Comparison of ENCODE assay signal across 8 mouse cellular contexts in the genomic region with DNA sequence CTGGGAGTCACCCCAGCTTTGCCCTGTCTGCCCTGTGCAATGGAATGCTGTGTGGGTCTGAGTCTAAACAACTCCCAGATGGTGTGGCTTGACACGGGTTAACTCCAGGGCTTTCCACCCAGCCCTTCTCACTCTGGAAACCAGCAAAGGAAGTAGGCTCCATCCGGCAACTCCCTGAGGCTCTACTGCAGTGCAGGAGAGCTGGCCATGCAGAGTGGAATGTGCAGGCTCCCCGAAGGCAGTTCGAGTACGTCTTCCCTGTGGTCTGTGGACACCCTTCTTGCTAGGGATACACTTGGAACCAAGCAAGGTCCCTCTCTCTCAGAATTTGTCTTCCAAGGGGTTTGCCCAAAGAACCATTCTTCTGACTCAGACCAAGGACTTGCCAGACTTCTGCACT.
DNase-seq lines count a peak whose midpoint lies in the region; ATAC-seq lines count a peak whose summit lies in the region.

No protein-coding gene starts in this region.

- peak; percentile 25 for ATAC-seq in kidney, embryonic 14.5 days (ENCODE audit: low FRiP score, low TSS enrichment)

- peaks cover 45% of the 10 kb centered on the region; the same call in 1 of the 2 replicates for H3K36me3 ChIP-seq in kidney, embryonic 14.5 days (ENCODE audit: control insufficient read depth, insufficient read depth, low read length)

- peak overlapping the region; percentile 25; the same call in 1 of the 2 replicates for H3K4me2 ChIP-seq in kidney, embryonic 14.5 days (replicated peaks; ENCODE audit: low read depth, low read length)

- 18% methylated on average over 5 of the region's 5 CpGs for WGBS in kidney, embryonic 14.5 days

- DNase-seq in adrenal gland, postnatal 14 days = peak; percentile 60
- DNase-seq in adrenal gland, adult (ENCODE audit: inconsistent age in 2 of 2, low spot score in 1 of 2) = no peak
- peak; percentile 55 to 68 for DNase-seq in heart, adult 18-20 months
- peak; percentile 32 for DNase-seq in lung, postnatal 25 days (ENCODE audit: low spot score)
- no peak for DNase-seq in thymus, postnatal 0 days (ENCODE audit: low spot score)
- no peak for DNase-seq in cerebellum, adult 11 months
- no peak for DNase-seq in spleen, postnatal 4 days (ENCODE audit: low spot score in 2 of 2)

- H3K27ac ChIP-seq in kidney, embryonic 14.5 days (ENCODE audit: low read depth, low read length) = peak overlapping the region; percentile 85

- no peaks in the 10 kb centered on the region for H3K9me3 ChIP-seq in kidney, embryonic 14.5 days (ENCODE audit: control insufficient read depth, low read length)

- H3K4me1 ChIP-seq in kidney, embryonic 14.5 days (ENCODE audit: control insufficient read depth, insufficient read depth, low read length) = peaks cover 50% of the 10 kb centered on the region

- H3K4me3 ChIP-seq in kidney, embryonic 14.5 days (ENCODE audit: low read length) = no peak overlapping the region

- peak overlapping the region; percentile 23; the same call in 1 of the 2 replicates for H3K9ac ChIP-seq in kidney, embryonic 14.5 days (ENCODE audit: low read depth, low read length)

- H3K27me3 ChIP-seq in kidney, embryonic 14.5 days (ENCODE audit: control insufficient read depth, insufficient read depth, low read length) = no peaks in the 10 kb centered on the region

Comparison
In these comparisons a context has a peak if more than half of its experiments do, and no peak if none do; other contexts are left out.
1. DNase-seq: peak in adrenal gland, postnatal 14 days (single experiment), heart, adult 18-20 months (2 of 2) and lung, postnatal 25 days (single experiment); none in adrenal gland, adult (0 of 2), thymus, postnatal 0 days (single experiment), cerebellum, adult 11 months (single experiment) and spleen, postnatal 4 days (0 of 2).